Mouse (Mus musculus) lung, embryonic 15.5 days (tissue): ENCODE measurements around the gene Tmc4. TPM values are rescaled to one million over a fixed set of nuclear protein-coding genes. Genes with fewer than 3 reads are reported as not detected.
A peak's percentile ranks its signal among the peaks of the same experiment; 100 is the strongest.

Experiments used
- ATAC-seq: fragments of 200-750 bp; cut with Nextera tagmentation; 2 replicates; pipeline ENCODE4 v1.8.0; 2017; ENCODE audit warnings: moderate number of reproducible peaks, borderline replicate concordance; ENCODE audit not compliant: low FRiP score, low TSS enrichment; ENCODE audit errors: extremely low read depth
- H3K27ac ChIP-seq: fragments of 300-500 bp; sonication (generic); 2 replicates; pipeline ENCODE4 v1.5.1; 2015; ENCODE audit warnings: moderate library complexity, mild to moderate bottlenecking, inconsistent platforms
- H3K27me3 ChIP-seq: fragments of 300-500 bp; sonication (generic); 2 replicates; pipeline ENCODE4 v1.6.1; 2015; ENCODE audit warnings: inconsistent platforms
- H3K36me3 ChIP-seq: fragments of 300-500 bp; sonication (generic); 2 replicates; pipeline ENCODE4 v1.6.1; 2015; ENCODE audit warnings: inconsistent platforms
- H3K4me1 ChIP-seq: fragments of 300-500 bp; sonication (generic); 2 replicates; pipeline ENCODE4 v1.6.1; 2015; ENCODE audit warnings: inconsistent platforms
- H3K4me2 ChIP-seq: fragments of 300-500 bp; sonication (generic); 2 replicates; pipeline ENCODE4 v1.6.1; 2015; ENCODE audit warnings: inconsistent platforms, mild to moderate bottlenecking, moderate library complexity
- H3K4me3 ChIP-seq: fragments of 300-500 bp; sonication (generic); 2 replicates; pipeline ENCODE4 v1.5.1; 2015; ENCODE audit warnings: mild to moderate bottlenecking, inconsistent platforms
- H3K9ac ChIP-seq: fragments of 300-500 bp; sonication (generic); 2 replicates; pipeline ENCODE4 v1.6.1; 2015; ENCODE audit warnings: inconsistent platforms
- H3K9me3 ChIP-seq: fragments of 300-500 bp; sonication (generic); 2 replicates; pipeline ENCODE4 v1.6.1; 2016; ENCODE audit warnings: inconsistent platforms
- WGBS: fragments of 180-500 bp; shearing (Covaris S2); methylation state at CpG from one replicate; pipeline ENCODE4 v1.1.7; 2015; 5-methylcytosine and 5-hydroxymethylcytosine counted together
- polyA plus RNA-seq: library from polyadenylated mRNA; unstranded; fragments of >200 nt; fragmentation: Nextera tagmentation; extraction: Ambion mirVana; gene quantifications from 2 replicates; pipeline ENCODE4 v1.2.1, GENCODE M21; 2015

The Tmc4 gene
- polyA plus RNA-seq, 1 experiment from 2014 or later, result 25.5 TPM

DNA sequence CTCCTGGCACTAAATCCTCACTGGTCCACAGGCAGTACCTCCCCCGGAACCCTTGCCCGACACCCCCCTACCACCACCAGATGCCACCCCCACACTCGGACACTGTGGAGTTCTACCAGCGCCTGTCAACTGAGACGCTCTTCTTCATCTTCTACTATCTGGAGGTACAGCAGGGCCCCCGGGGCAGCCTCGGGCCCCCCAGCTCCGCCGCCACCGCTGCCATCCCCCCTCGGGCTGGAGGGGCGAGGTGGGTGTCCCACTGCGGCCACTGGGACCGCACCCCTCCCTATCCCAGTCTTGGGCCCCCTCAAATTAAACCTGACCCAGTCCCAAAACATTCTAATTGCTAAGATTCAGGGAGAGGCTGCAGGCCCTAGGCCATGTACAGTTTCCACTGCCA is 18.8 kb downstream of the Tmc4 start:
- no peak overlapping the region for H3K4me3 ChIP-seq
- H3K9me3 ChIP-seq, result no peaks in the 10 kb centered on the region
- H3K27ac ChIP-seq, result no peak overlapping the region
- WGBS, result 93% methylated on average over 14 of the region's 14 CpGs
- ATAC-seq, result no peak
- no peak overlapping the region for H3K4me2 ChIP-seq
- H3K9ac ChIP-seq, result no peak overlapping the region
- peaks cover 96% of the 10 kb centered on the region for H3K36me3 ChIP-seq
- peaks cover 5% of the 10 kb centered on the region for H3K4me1 ChIP-seq
- no peaks in the 10 kb centered on the region for H3K27me3 ChIP-seq

- H3K4me2 ChIP-seq, result no peak overlapping the region
- peaks cover 98% of the 10 kb centered on the region for H3K36me3 ChIP-seq
- H3K27ac ChIP-seq, result no peak overlapping the region
- no peaks in the 10 kb centered on the region for H3K27me3 ChIP-seq
- H3K9me3 ChIP-seq, result no peaks in the 10 kb centered on the region
- no peaks in the 10 kb centered on the region for H3K4me1 ChIP-seq
- no peak overlapping the region for H3K9ac ChIP-seq
- no peak for ATAC-seq
- 67% methylated on average over 4 of the region's 4 CpGs for WGBS
- H3K4me3 ChIP-seq, result no peak overlapping the region
Observed at GRCm38 (mm10) chr7:3656966-3657365, 20.4 kb downstream of the Tmc4 start.

- Histone ChIP-seq H3K4me2 (peak overlapping the region; percentile 78), H3K36me3 (peaks cover 29% of the 10 kb centered on the region), H3K27me3 (no peaks in the 10 kb centered on the region), H3K4me1 (peaks cover 33% of the 10 kb centered on the region), H3K9ac (peak overlapping the region; percentile 99), H3K9me3 (no peaks in the 10 kb centered on the region), H3K4me3 (peak overlapping the region; percentile 88), H3K27ac (no peak overlapping the region)
- 56% methylated on average over 4 of the region's 4 CpGs for WGBS
- no peak for ATAC-seq
Observed at GRCm38 (mm10) chr7:3646641-3647040, 30.7 kb downstream of the Tmc4 start.

- Histone ChIP-seq H3K4me2 (peak overlapping the region; percentile 78), H3K27me3 (no peaks in the 10 kb centered on the region), H3K9me3 (no peaks in the 10 kb centered on the region), H3K9ac (peak overlapping the region; percentile 99), H3K4me3 (peak overlapping the region; percentile 88), H3K27ac (no peak overlapping the region), H3K4me1 (peaks cover 33% of the 10 kb centered on the region), H3K36me3 (peaks cover 29% of the 10 kb centered on the region)
- no peak for ATAC-seq
- 5% methylated on average over 9 of the region's 9 CpGs for WGBS
Observed at GRCm38 (mm10) chr7:3646188-3646587, 31.2 kb downstream of the Tmc4 start.

DNA sequence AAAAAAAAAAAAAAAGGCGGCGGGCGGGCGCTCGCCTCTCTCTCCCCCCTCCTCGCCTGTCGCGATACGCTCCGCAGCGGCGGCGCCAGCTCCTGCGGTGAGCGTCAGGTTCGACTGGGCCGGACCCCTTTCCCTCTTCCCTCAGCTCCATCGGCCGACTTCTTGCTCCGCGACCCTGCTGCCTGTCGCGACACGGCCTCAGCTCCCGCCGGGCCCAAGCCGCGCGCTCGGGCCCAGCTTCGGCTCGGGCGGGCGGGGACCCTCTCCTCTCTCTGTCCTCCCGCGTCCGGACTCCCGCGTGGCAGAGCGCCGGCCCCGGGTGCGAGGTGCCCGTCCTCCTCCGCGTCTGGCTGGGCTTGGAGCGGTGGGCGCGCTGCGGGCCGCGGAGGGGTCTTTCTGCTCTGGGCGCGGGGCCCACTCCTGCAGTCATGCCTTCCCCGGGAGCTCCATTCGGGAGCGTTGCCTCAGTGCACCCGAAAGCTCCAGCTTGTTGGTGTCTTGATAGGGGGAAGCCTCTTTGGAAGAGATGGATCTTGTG is 31.8 kb downstream of the Tmc4 start:
- WGBS, result 0% methylated on average over 39 of the region's 58 CpGs
- ATAC-seq, result no peak; the same call in none of the 2 replicates

GRCm38 (mm10) chr7:3644672-3645487 is 32.5 kb downstream of the Tmc4 start, which contains the start of gene Cnot3:
Gene Cnot3 (plus strand): TSS chr7:3645268.
- Histone ChIP-seq H3K9me3 (no peaks in the 10 kb centered on the region), H3K4me3 (peak within 1 kb of the TSS; percentile 88), H3K36me3 (peaks cover 29% of the 10 kb centered on the region), H3K27me3 (no peaks in the 10 kb centered on the region), H3K4me1 (peaks cover 33% of the 10 kb centered on the region), H3K27ac (peak within 1 kb of the TSS; percentile 98), H3K4me2 (peak within 1 kb of the TSS; percentile 78), H3K9ac (peak within 1 kb of the TSS; percentile 99)
- WGBS, result under 1% methylated on average over 53 of the region's 58 CpGs
- peak; percentile 98 for ATAC-seq

More for the DNA sequence above, 31.8 kb downstream of the Tmc4 start:
- H3K9ac ChIP-seq, result peak overlapping the region; percentile 99
- H3K4me2 ChIP-seq, result peak overlapping the region; percentile 78
- peaks cover 29% of the 10 kb centered on the region for H3K36me3 ChIP-seq
- no peaks in the 10 kb centered on the region for H3K27me3 ChIP-seq
- H3K4me1 ChIP-seq, result peaks cover 33% of the 10 kb centered on the region
- H3K9me3 ChIP-seq, result no peaks in the 10 kb centered on the region
- H3K27ac ChIP-seq, result peak overlapping the region; percentile 98
- H3K4me3 ChIP-seq, result peak overlapping the region; percentile 88

GRCm38 (mm10) chr7:3644348-3644671 is 33.0 kb downstream of the Tmc4 start:
- H3K27ac ChIP-seq, result peak overlapping the region; percentile 82
- H3K36me3 ChIP-seq, result peaks cover 32% of the 10 kb centered on the region
- no peak overlapping the region for H3K9ac ChIP-seq
- H3K27me3 ChIP-seq, result no peaks in the 10 kb centered on the region
- H3K4me3 ChIP-seq, result peak overlapping the region; percentile 88
- peaks cover 33% of the 10 kb centered on the region for H3K4me1 ChIP-seq
- no peak for ATAC-seq
- WGBS, result under 1% methylated on average over 11 of the region's 11 CpGs
- peak overlapping the region; percentile 64 for H3K4me2 ChIP-seq
- H3K9me3 ChIP-seq, result no peaks in the 10 kb centered on the region

DNA sequence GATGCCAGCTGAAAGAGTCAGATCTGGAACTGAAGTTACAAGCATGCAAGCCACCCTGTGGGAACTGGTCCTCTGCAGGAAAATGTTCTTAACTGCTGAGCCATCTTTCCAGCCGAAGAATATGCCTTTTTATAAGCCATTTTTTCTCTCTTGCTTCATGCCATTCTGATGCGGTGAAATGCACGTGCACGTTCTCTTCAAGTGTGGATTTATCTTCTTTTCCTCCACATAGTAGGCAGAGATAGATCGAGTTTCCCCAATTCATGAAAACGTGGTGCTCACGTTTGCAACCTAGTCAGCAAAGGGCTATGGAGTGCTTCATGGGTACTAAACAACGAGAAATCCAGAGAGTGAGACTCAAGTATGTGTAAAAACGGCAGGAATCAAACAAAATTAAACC is 33.5 kb downstream of the Tmc4 start:
- ATAC-seq, result no peak
- Histone ChIP-seq H3K9me3 (no peaks in the 10 kb centered on the region), H3K4me1 (peaks cover 33% of the 10 kb centered on the region), H3K4me3 (peak overlapping the region; percentile 88), H3K27me3 (no peaks in the 10 kb centered on the region), H3K36me3 (peaks cover 30% of the 10 kb centered on the region), H3K9ac (no peak overlapping the region), H3K27ac (0 out of 2 replicates have a peak overlapping the region, but pooled peaks have one; percentile 82), H3K4me2 (peak overlapping the region; percentile 64)
- WGBS, result 22% methylated on average over 9 of the region's 9 CpGs

GRCm38 (mm10) chr7:3643412-3643811 is 33.9 kb downstream of the Tmc4 start:
- Histone ChIP-seq H3K27me3 (no peaks in the 10 kb centered on the region), H3K4me2 (peak overlapping the region; percentile 64; the same call in 1 of the 2 replicates), H3K27ac (no peak overlapping the region), H3K9me3 (no peaks in the 10 kb centered on the region), H3K36me3 (peaks cover 34% of the 10 kb centered on the region), H3K4me1 (peaks cover 29% of the 10 kb centered on the region), H3K9ac (no peak overlapping the region), H3K4me3 (no peak overlapping the region)
- no peak for ATAC-seq
- WGBS, result 64% methylated on average over 5 of the region's 5 CpGs

- H3K9ac ChIP-seq, result peak overlapping the region; percentile 78
- no peak for ATAC-seq
- peak overlapping the region; percentile 95 for H3K4me2 ChIP-seq
- 54% methylated on average over 3 of the region's 3 CpGs for WGBS
- no peaks in the 10 kb centered on the region for H3K27me3 ChIP-seq
- peak overlapping the region; percentile 76 for H3K4me3 ChIP-seq
- H3K9me3 ChIP-seq, result no peaks in the 10 kb centered on the region
- H3K4me1 ChIP-seq, result peaks cover 23% of the 10 kb centered on the region
- peaks cover 38% of the 10 kb centered on the region for H3K36me3 ChIP-seq
- no peak overlapping the region for H3K27ac ChIP-seq
Observed at GRCm38 (mm10) chr7:3630478-3630815, 46.9 kb downstream of the Tmc4 start.

DNA sequence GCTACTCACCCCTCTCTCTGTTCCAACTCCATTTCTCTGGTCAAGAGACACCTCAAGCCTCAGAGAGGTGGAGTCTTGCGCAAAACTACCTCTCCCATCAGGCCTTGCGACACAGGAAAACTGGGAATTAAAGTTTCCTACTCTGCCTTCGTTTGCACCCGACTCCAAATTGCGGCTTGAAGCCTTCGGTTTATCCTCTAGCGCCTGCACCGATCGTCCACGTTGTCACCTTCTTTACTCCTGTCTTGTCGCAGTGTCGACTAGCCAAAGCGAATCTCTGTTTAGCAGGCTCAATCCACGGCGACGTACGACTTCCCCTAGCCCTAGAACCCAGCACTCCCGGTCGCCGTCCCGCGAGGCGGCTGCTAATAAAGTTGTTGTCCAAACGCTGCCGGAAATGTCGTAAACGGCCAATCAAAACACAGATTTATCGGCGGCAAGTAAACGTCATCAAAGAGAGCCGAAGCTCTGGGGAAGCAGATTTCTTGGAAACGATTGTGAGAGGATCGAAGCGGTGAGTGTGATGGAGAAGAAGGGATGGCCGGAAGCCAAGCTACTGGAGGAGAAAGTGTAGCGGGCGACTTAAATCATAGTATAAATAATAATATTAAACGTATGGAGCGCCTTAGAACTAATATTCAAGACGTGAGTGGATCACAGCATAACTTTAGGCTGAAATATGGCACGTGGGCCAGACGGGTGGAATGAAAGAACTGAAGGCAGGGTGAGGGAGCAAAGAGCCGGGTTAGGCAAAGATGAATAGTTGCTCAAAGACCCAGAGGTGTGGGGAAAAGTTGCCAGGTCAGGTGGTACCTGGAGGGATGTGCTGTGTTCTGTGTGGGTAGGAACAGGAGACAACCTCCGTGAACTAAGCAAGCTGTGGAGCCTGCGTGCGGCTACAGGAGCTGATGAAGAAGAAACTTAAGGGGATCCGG is 47.5 kb downstream of the Tmc4 start, which contains the start of the genes Tfpt and Prpf31:
Gene Tfpt (minus strand): TSS at position 387 of the 935 bp plus-strand sequence.
Gene Prpf31 (plus strand): TSS at position 443 of the 935 bp plus-strand sequence.
- Histone ChIP-seq H3K27me3 (no peaks in the 10 kb centered on the region), H3K9me3 (no peaks in the 10 kb centered on the region), H3K27ac (peak within 1 kb of the TSS; percentile 87), H3K4me1 (peaks cover 23% of the 10 kb centered on the region), H3K9ac (peak within 1 kb of the TSS; percentile 78), H3K4me2 (peak within 1 kb of the TSS; percentile 95), H3K36me3 (peaks cover 37% of the 10 kb centered on the region), H3K4me3 (peak within 1 kb of the TSS; percentile 76)
- WGBS, result 2% methylated on average over 47 of the region's 47 CpGs
- peak; percentile 86 for ATAC-seq
